Mouse (Mus musculus) testis, adult 2 months (tissue): ENCODE data around the gene Opcml.

Experiments
- CTCF ChIP-seq: fragments of 200-500 bp; IDR thresholded peaks from 2 replicates; pipeline ENCODE4 v1.5.1; 2012; ENCODE audit warnings: low read depth, mild to moderate bottlenecking, inconsistent platforms, low read length, moderate library complexity; ENCODE audit not compliant: control insufficient read depth, insufficient read depth, insufficient replicate concordance
- POLR2A ChIP-seq: fragments of 200-500 bp; IDR thresholded peaks from 2 replicates; pipeline ENCODE4 v1.6.1; 2012; ENCODE audit warnings: low read depth, mild to moderate bottlenecking, inconsistent platforms, low read length, moderate library complexity; ENCODE audit not compliant: control insufficient read depth

- TF ChIP-seq CTCF, result no peak
- TF ChIP-seq POLR2A, result no peak
Observed at GRCm38 (mm10) chr9:27945323-27946010, 154.9 kb downstream of the Opcml start.
